Mouse (Mus musculus): ENCODE data around the gene Sccpdh.

Sccpdh gene

DNA sequence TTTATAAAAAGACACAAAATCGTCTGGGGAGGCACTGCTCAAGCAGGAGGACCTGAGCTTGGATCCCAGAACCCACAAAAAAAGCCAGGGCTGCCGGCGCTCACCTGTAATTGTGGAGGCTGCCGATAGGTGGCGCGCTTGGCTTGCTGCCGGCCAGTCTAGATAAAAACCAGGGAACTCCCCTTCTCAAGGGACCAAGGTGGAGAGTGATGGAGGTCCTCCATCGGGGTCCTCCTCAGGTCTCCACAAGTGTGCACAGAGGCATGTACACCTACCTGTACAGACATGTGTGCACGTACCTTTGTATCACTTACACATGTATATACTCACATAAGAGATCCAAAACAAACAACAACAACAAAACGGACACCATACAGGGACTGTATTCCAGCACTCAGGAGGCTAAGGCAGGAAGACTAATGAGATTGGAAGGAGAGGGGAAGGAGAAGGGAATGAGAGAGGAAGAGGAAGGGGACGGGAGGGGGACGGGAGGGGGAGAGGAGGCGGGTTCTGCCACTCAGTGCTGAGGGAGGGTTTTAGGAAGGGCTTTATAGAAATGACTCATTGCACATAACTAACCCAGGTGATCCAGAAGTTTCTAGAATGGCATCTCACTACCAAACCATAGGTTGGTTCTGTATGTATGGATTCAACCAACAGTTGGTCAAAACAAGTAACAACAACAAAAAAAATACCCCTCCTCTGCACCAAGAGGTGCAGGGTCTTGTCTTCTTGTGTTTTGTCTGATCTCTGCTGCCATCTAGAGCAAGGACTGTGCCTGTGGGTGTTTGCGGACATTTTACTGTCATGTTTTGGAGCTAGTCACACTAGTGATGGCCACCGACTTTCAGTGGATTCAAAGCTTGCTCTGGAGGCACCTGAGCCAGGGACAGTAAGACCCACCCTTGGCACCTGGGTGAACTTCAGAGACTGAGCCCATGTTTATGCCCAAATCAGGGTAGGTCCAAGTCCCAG is 66.8 kb downstream of the Sccpdh start:
- peak; percentile 58 for DNase-seq (ENCODE audit: low spot score)

DNA sequence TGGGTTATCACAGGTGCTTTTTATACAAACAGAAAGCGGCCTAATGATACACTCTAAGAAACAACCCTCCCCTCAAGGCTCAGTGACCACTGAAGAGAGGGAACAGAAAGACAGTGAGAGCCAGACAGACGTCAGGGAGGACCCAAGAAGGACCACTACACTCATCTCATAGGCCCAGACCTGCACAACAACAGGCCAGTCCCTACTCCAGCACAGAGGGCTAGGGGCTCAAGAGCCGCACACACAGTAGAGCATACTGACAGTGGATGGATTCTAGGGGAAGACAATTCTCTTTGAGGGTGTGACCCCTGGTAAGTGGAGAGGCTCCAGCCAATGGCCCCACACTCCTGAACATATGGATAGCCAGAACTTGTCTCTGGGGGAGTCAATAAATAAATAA is 68.5 kb downstream of the Sccpdh start:
- no peak for DNase-seq (ENCODE audit: low spot score)
